Mouse (Mus musculus): ENCODE results near the gene Grik1. TPM values are rescaled to one million over a fixed set of nuclear protein-coding genes. Genes with fewer than 3 reads are reported as not detected.

Grik1 gene
- polyA plus RNA-seq, 1 experiment from 2014 or later = 39.0 TPM

GRCm38 (mm10) chr16:87915156-87915555 is 374.9 kb downstream of the Grik1 start:
- no peak for ATAC-seq (ENCODE audit: low FRiP score, low read depth)
- H3K4me1 ChIP-seq (replicated peaks) = peaks cover 17% of the 10 kb centered on the region
- no peaks in the 10 kb centered on the region for H3K27me3 ChIP-seq
- 80% methylated on average over 4 of the region's 4 CpGs for WGBS
- no peak overlapping the region for H3K4me3 ChIP-seq
- H3K36me3 ChIP-seq = no peaks in the 10 kb centered on the region
- no peak overlapping the region for H3K27ac ChIP-seq (replicated peaks)
- H3K4me2 ChIP-seq = no peak overlapping the region
- no peaks in the 10 kb centered on the region for H3K9me3 ChIP-seq
- H3K9ac ChIP-seq = no peak overlapping the region

- ATAC-seq (ENCODE audit: low FRiP score, low read depth) = no peak
- no peak overlapping the region for H3K4me3 ChIP-seq
- H3K4me2 ChIP-seq = no peak overlapping the region
- no peak overlapping the region for H3K9ac ChIP-seq
- H3K9me3 ChIP-seq = no peaks in the 10 kb centered on the region
- no peak overlapping the region for H3K27ac ChIP-seq (replicated peaks)
- H3K27me3 ChIP-seq = no peaks in the 10 kb centered on the region
- peaks cover 17% of the 10 kb centered on the region for H3K4me1 ChIP-seq (replicated peaks)
- H3K36me3 ChIP-seq = no peaks in the 10 kb centered on the region
- WGBS = 77% methylated on average over 5 of the region's 5 CpGs
Measured at GRCm38 (mm10) chr16:87913781-87914180, 376.3 kb downstream of the Grik1 start.

DNA sequence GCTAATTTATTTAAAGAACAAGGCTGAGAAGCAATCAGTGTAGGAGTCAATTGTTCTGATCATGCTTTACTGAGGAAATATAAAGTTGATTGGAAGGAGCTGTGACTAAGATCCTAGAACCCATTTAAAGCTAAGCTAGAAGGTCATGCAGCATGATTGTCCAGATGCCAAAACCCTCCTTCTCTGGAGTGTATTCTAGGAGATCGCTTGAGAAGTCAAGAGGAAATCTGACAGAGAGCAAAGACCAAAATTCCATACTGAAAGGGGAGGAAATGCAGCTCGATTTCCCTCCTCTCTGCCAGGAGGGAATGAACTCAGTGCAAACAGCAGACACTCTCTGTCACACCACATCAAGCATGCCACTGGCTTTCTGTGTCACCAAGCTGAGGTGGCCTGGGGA is 378.9 kb downstream of the Grik1 start:
- no peaks in the 10 kb centered on the region for H3K9me3 ChIP-seq
- H3K4me1 ChIP-seq (replicated peaks) = peaks cover 4% of the 10 kb centered on the region
- H3K27me3 ChIP-seq = no peaks in the 10 kb centered on the region
- 52% methylated on average over 2 of the region's 2 CpGs for WGBS
- no peak overlapping the region for H3K4me3 ChIP-seq
- H3K36me3 ChIP-seq = no peaks in the 10 kb centered on the region
- no peak overlapping the region for H3K27ac ChIP-seq (replicated peaks)
- ATAC-seq (ENCODE audit: low FRiP score, low read depth) = no peak
- no peak overlapping the region for H3K4me2 ChIP-seq
- H3K9ac ChIP-seq = no peak overlapping the region

GRCm38 (mm10) chr16:87902049-87902448 is 388.0 kb downstream of the Grik1 start:
- no peaks in the 10 kb centered on the region for H3K4me1 ChIP-seq (replicated peaks)
- ATAC-seq (ENCODE audit: low FRiP score, low read depth) = no peak
- no peak overlapping the region for H3K4me3 ChIP-seq
- H3K9ac ChIP-seq = no peak overlapping the region
- no peak overlapping the region for H3K27ac ChIP-seq (replicated peaks)
- H3K4me2 ChIP-seq = no peak overlapping the region
- H3K36me3 ChIP-seq = no peaks in the 10 kb centered on the region
- WGBS = 77% methylated on average over 9 of the region's 9 CpGs
- no peaks in the 10 kb centered on the region for H3K27me3 ChIP-seq
- no peaks in the 10 kb centered on the region for H3K9me3 ChIP-seq

DNA sequence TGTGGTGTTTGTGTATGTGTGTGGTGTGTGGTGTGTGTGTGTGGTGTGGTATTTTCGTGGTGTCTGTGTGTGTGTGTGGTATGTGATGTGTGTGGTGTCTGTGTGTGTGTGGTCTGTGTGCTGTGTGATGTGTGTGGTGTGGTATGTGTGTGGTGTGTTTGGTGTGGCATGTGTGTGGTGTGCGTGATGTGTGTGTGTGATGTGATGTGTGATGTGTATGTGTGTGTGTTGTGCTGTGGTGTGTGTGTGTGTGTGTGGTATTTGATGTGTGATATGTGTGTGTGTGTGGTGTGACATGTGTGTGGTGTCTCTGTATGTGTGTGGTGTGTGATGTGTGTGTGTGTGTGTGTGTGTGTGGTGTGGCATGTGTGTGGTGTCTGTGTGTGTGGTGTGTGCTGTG is 388.9 kb downstream of the Grik1 start:
- ATAC-seq (ENCODE audit: low FRiP score, low read depth) = 0 out of 2 replicates have a peak, but pooled peaks have one; percentile 30
- no peaks in the 10 kb centered on the region for H3K9me3 ChIP-seq
- WGBS = 95% methylated on average over 2 of the region's 2 CpGs
- no peaks in the 10 kb centered on the region for H3K27me3 ChIP-seq
- no peak overlapping the region for H3K4me3 ChIP-seq
- no peak overlapping the region for H3K4me2 ChIP-seq
- no peaks in the 10 kb centered on the region for H3K36me3 ChIP-seq
- no peaks in the 10 kb centered on the region for H3K4me1 ChIP-seq (replicated peaks)
- H3K27ac ChIP-seq (replicated peaks) = no peak overlapping the region
- no peak overlapping the region for H3K9ac ChIP-seq

- Histone ChIP-seq H3K4me1 (replicated peaks) (no peaks in the 10 kb centered on the region), H3K27me3 (no peaks in the 10 kb centered on the region), H3K9me3 (no peaks in the 10 kb centered on the region), H3K27ac (replicated peaks) (no peak overlapping the region), H3K9ac (no peak overlapping the region), H3K36me3 (no peaks in the 10 kb centered on the region), H3K4me3 (no peak overlapping the region), H3K4me2 (no peak overlapping the region)
- no peak for ATAC-seq (ENCODE audit: low FRiP score, low read depth)
- WGBS = 92% methylated on average over 2 of the region's 2 CpGs
Measured at GRCm38 (mm10) chr16:87875927-87876326, 414.1 kb downstream of the Grik1 start.

DNA sequence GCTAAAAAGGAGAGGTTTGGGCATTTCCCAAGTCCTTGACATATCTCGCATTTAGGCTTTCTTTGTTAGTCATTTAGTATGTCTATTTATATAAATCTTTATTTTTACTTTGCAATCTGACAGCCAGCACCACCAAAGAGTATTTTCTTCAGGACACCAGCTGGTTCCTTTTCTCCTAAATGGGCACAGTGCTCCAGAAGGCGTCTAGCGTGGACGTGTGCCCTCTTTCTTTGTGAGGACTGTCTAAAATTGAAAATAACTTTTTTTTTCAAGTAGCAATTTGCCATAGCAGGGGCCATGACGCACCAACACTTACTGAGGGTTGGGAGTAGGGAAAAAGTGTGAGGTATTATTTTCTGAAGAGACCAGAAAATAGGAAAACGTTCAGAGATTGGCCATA is 425.5 kb downstream of the Grik1 start:
- Histone ChIP-seq H3K27me3 (no peaks in the 10 kb centered on the region), H3K4me3 (no peak overlapping the region), H3K4me2 (no peak overlapping the region), H3K36me3 (no peaks in the 10 kb centered on the region), H3K9me3 (no peaks in the 10 kb centered on the region), H3K9ac (no peak overlapping the region), H3K4me1 (replicated peaks) (no peaks in the 10 kb centered on the region), H3K27ac (replicated peaks) (no peak overlapping the region)
- no peak for ATAC-seq (ENCODE audit: low FRiP score, low read depth)
- 81% methylated on average over 6 of the region's 6 CpGs for WGBS

- Histone ChIP-seq H3K9ac (no peak overlapping the region), H3K27me3 (no peaks in the 10 kb centered on the region), H3K4me3 (no peak overlapping the region), H3K36me3 (no peaks in the 10 kb centered on the region), H3K4me1 (replicated peaks) (no peaks in the 10 kb centered on the region), H3K27ac (replicated peaks) (no peak overlapping the region), H3K9me3 (no peaks in the 10 kb centered on the region), H3K4me2 (no peak overlapping the region)
- 31% methylated on average over 1 of the region's 1 CpGs for WGBS
- no peak for ATAC-seq (ENCODE audit: low FRiP score, low read depth)
Measured at GRCm38 (mm10) chr16:87861722-87862121, 428.3 kb downstream of the Grik1 start.

DNA sequence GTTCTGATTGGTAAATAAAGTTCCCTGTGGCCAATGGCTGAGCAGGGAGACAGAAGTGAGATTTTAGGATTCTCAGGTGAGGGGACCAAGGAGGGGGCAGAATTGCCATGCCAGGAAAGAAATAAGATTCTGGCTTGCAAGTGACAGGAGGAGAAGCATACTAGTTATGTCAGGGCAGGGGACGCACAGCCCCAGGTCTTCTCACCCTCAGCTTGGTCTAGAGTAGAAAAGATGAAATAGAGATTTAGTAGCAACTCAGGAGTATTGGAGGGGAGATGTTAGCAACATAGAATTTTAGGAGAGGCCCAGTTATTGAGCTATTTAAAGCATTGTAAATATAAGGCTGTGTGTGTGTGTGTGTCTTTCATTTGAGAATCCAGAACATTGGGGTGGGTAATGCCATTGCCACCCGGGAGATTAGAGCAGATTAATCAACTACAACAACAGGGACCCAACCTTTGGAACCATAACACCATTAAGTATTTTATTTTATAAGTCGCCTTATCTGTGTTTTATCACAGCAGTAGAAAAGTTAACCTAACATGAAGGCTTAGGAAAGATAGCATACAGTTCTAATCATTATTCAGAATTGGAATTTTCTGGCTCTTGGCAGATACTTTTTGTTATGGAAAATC is 436.5 kb downstream of the Grik1 start:
- no peaks in the 10 kb centered on the region for H3K4me1 ChIP-seq (replicated peaks)
- WGBS = 95% methylated on average over 3 of the region's 3 CpGs
- H3K4me2 ChIP-seq = no peak overlapping the region
- no peaks in the 10 kb centered on the region for H3K36me3 ChIP-seq
- H3K9ac ChIP-seq = no peak overlapping the region
- H3K9me3 ChIP-seq = no peaks in the 10 kb centered on the region
- ATAC-seq (ENCODE audit: low FRiP score, low read depth) = no peak
- H3K27me3 ChIP-seq = no peaks in the 10 kb centered on the region
- no peak overlapping the region for H3K27ac ChIP-seq (replicated peaks)
- H3K4me3 ChIP-seq = no peak overlapping the region

DNA sequence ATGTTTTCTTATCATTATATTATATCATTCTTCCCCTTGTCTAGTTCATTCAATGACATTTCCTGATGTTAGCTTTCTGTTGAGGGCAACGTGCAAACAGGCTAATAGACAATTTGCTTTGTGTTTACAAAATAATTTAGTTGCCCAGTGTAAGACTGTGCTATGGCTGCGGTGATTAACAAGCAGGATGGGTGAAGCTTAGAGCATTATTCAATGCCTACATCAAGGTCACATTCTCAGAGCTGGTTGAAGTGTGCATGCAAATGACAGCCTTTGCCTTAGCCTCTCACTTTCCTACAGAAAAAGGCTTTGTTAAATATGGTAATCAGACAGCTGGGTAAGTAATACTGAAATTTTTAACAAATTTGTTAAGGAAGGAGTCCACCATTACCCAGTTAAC is 438.5 kb downstream of the Grik1 start:
- Histone ChIP-seq H3K27ac (replicated peaks) (no peak overlapping the region), H3K4me3 (no peak overlapping the region), H3K9ac (no peak overlapping the region), H3K36me3 (no peaks in the 10 kb centered on the region), H3K4me2 (no peak overlapping the region), H3K27me3 (no peaks in the 10 kb centered on the region), H3K9me3 (no peaks in the 10 kb centered on the region), H3K4me1 (replicated peaks) (no peaks in the 10 kb centered on the region)
- no peak for ATAC-seq (ENCODE audit: low FRiP score, low read depth)
- 46% methylated on average over 2 of the region's 2 CpGs for WGBS

DNA sequence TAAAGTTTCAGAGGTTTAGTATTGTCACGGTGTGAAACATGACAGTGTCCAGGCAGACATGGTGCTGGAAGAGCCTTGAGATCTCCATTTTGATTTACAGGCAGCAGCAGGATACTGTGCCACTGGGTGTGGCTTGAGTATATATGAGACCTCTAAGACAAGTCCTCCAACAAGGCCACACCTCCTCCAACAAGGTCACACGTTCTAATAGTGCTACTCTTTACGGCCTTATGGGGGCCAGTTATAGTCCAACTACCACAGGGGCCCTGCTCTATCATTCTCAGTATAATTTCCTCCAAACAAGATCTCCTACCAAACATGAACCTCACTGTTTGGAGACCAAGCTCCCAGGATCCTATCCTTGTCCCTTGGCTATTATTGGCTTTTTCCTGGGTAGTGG is 441.3 kb downstream of the Grik1 start:
- Histone ChIP-seq H3K36me3 (no peaks in the 10 kb centered on the region), H3K4me2 (no peak overlapping the region), H3K4me3 (no peak overlapping the region), H3K9ac (no peak overlapping the region), H3K4me1 (replicated peaks) (no peaks in the 10 kb centered on the region), H3K9me3 (no peaks in the 10 kb centered on the region), H3K27me3 (no peaks in the 10 kb centered on the region), H3K27ac (replicated peaks) (no peak overlapping the region)
- no peak for ATAC-seq (ENCODE audit: low FRiP score, low read depth)
- WGBS = 88% methylated on average over 3 of the region's 3 CpGs

Data from hindbrain, embryonic 15.5 days (tissue).